In genomic region chr6:87980374-87981029, GRCm38 (mm10) we compare ENCODE assay signal across 8 mouse cellular contexts. TPM values are rescaled to one million over a fixed set of nuclear protein-coding genes. Genes with fewer than 3 reads are reported as not detected.
DNase-seq lines count a peak whose midpoint lies in the region; ATAC-seq and TF ChIP-seq lines count a peak whose summit lies in the region.

No protein-coding gene starts in this region.

- ATAC-seq in lung, postnatal 0 days: peak; percentile 86

- peaks cover 29% of the 10 kb centered on the region for H3K36me3 ChIP-seq in embryonic facial prominence, embryonic 10.5 days (replicated peaks)
- no peaks in the 10 kb centered on the region for H3K36me3 ChIP-seq in lung, postnatal 0 days (ENCODE audit: insufficient read depth, low read length)

- peak overlapping the region; percentile 94 for H3K4me2 ChIP-seq in lung, postnatal 0 days (replicated peaks; ENCODE audit: low read depth, low read length)

- H3K27ac ChIP-seq in embryonic facial prominence, embryonic 10.5 days (replicated peaks): peak overlapping the region; percentile 98
- H3K27ac ChIP-seq in lung, postnatal 0 days (ENCODE audit: low read length): no peak overlapping the region

- TF ChIP-seq EP300 in lung, postnatal 0 days (IDR thresholded peaks at IDR 0.05): no peak

- under 1% methylated on average over 66 of the region's 66 CpGs for WGBS in embryonic facial prominence, embryonic 10.5 days
- 1% methylated on average over 49 of the region's 66 CpGs for WGBS in lung, postnatal 0 days

- H3K4me3 ChIP-seq in embryonic facial prominence, embryonic 10.5 days: peak overlapping the region; percentile 97
- peak overlapping the region; percentile 76 for H3K4me3 ChIP-seq in lung, postnatal 0 days (ENCODE audit: low read depth, low read length)

- TF ChIP-seq CTCF in lung, postnatal 0 days (IDR thresholded peaks at IDR 0.05): peak; percentile 60

- DNase-seq in A20 (ENCODE audit: low read depth, low spot score): peak; percentile 57
- DNase-seq in adrenal gland, adult 8-10 months: peak; percentile 62
- DNase-seq in embryonic facial prominence, embryonic 10.5 days (ENCODE audit: low spot score): peak; percentile 96
- peak; percentile 60 to 71 for DNase-seq in heart, postnatal 10 days
- DNase-seq in layer of hippocampus, postnatal 14 days (ENCODE audit: low spot score in 2 of 2): peak; percentile 86 to 90
- peak; percentile 79 for DNase-seq in lung, postnatal 0 days (ENCODE audit: low spot score)
- peak; percentile 95 for DNase-seq in retina, embryonic 14.5 days (ENCODE audit: low spot score)
- peak; percentile 63 to 79 for DNase-seq in urinary bladder, postnatal 4 days (ENCODE audit: low spot score in 2 of 2)

- no peaks in the 10 kb centered on the region for H3K27me3 ChIP-seq in embryonic facial prominence, embryonic 10.5 days (replicated peaks; ENCODE audit: low read depth, poor library complexity, severe bottlenecking)
- no peaks in the 10 kb centered on the region for H3K27me3 ChIP-seq in lung, postnatal 0 days (replicated peaks; ENCODE audit: insufficient read depth, low read length)

- H3K9ac ChIP-seq in lung, postnatal 0 days (replicated peaks; ENCODE audit: low read depth): peak overlapping the region; percentile 50

- H3K9me3 ChIP-seq in embryonic facial prominence, embryonic 10.5 days: no peaks in the 10 kb centered on the region
- H3K9me3 ChIP-seq in lung, postnatal 0 days (ENCODE audit: low read length): no peaks in the 10 kb centered on the region

- peaks cover 24% of the 10 kb centered on the region for H3K4me1 ChIP-seq in embryonic facial prominence, embryonic 10.5 days
- H3K4me1 ChIP-seq in lung, postnatal 0 days (ENCODE audit: insufficient read depth, low read depth, low read length): peaks cover 3% of the 10 kb centered on the region; the same call in 1 of the 2 replicates

- intact Hi-C loops in heart, postnatal 10 days (cut with DNase I): loop anchor here (5.0 kb wide), 1 partner anchor 68 kb away; the partner anchor contains the start of gene Hmces

RNA-seq across cellular contexts. Expression of gene H1fx, which starts 0.9 kb away (rescaled TPM):
- total RNA-seq in adrenal gland, adult 8-10 months (2022): 10 to 100 TPM in 1 of 4 experiments, 1 to 10 TPM in 3; 4.4 to 10.0 (median 7.4) TPM
- 29.2 and 35.8 TPM in 2 replicates for polyA plus RNA-seq in embryonic facial prominence, embryonic 10.5 days (2016; fragmentation: Nextera tagmentation; extraction: Ambion mirVana)
- 10 to 100 TPM; 16.7 to 23.0 TPM for total RNA-seq in heart, postnatal 10 days (2021)
- total RNA-seq in layer of hippocampus, postnatal 14 days (2021): 10 to 100 TPM; 70.0 to 76.0 TPM
- 9.1 and 11.5 TPM in 2 replicates for polyA plus RNA-seq in lung, postnatal 0 days (2015; fragmentation: Nextera tagmentation; extraction: Ambion mirVana)
